Mouse (Mus musculus) midbrain, embryonic 14.5 days (tissue): ENCODE measurements around the gene Memo1. TPM values are rescaled to one million over a fixed set of nuclear protein-coding genes. Genes with fewer than 3 reads are reported as not detected.
"Not testable (repeated sequence)": the region's sequence is repeated elsewhere in the genome, so short reads cannot be mapped to it uniquely, and the experiment has no call there.

Experiments used
- ATAC-seq: fragments of 200-750 bp; cut with Nextera tagmentation; 2 replicates; pipeline ENCODE4 v1.8.0; 2017; ENCODE audit warnings: moderate number of reproducible peaks, moderate library complexity; ENCODE audit not compliant: low FRiP score, low TSS enrichment
- DNase-seq: peaks from one replicate; pipeline ENCODE4 v3.0.0-alpha.2; 2015
- H3K27ac ChIP-seq: fragments of 300-500 bp; sonication (generic); replicated peaks from 2 replicates; pipeline ENCODE4 v1.5.1; 2014; ENCODE audit warnings: mild to moderate bottlenecking, low read depth, low read length, moderate library complexity
- H3K27me3 ChIP-seq: fragments of 300-500 bp; sonication (generic); 2 replicates; pipeline ENCODE4 v1.6.1; 2014; ENCODE audit warnings: low read length, control low read depth, mixed read lengths; ENCODE audit not compliant: control insufficient read depth, insufficient read depth
- H3K36me3 ChIP-seq: fragments of 300-500 bp; sonication (generic); 2 replicates; pipeline ENCODE4 v1.6.1; 2014; ENCODE audit warnings: low read length, control low read depth; ENCODE audit not compliant: control insufficient read depth, insufficient read depth
- H3K4me1 ChIP-seq: fragments of 300-500 bp; sonication (generic); 2 replicates; pipeline ENCODE4 v1.6.1; 2014; ENCODE audit warnings: mild to moderate bottlenecking, antibody characterized with exemption, low read length, control low read depth; ENCODE audit not compliant: control insufficient read depth, insufficient read depth
- H3K4me2 ChIP-seq: fragments of 300-500 bp; sonication (generic); 2 replicates; pipeline ENCODE4 v1.6.1; 2014; ENCODE audit warnings: mild to moderate bottlenecking, low read length, moderate library complexity
- H3K4me3 ChIP-seq: fragments of 300-500 bp; sonication (generic); replicated peaks from 2 replicates; pipeline ENCODE4 v1.5.1; 2014; ENCODE audit warnings: low read depth, low read length
- H3K9ac ChIP-seq: fragments of 300-500 bp; sonication (generic); replicated peaks from 2 replicates; pipeline ENCODE4 v1.6.1; 2014; ENCODE audit warnings: mild to moderate bottlenecking, low read length, moderate library complexity
- H3K9me3 ChIP-seq: fragments of 300-500 bp; sonication (generic); 2 replicates; pipeline ENCODE4 v1.6.1; 2016; ENCODE audit warnings: low read length, control low read depth, mixed read lengths; ENCODE audit not compliant: control insufficient read depth
- WGBS: fragments of 180-500 bp; shearing (Covaris S2); extraction: QIAGEN DNeasy Blood & Tissue Kit; methylation state at CpG from one replicate; pipeline ENCODE4 v1.1.7; 2014; 5-methylcytosine and 5-hydroxymethylcytosine counted together
- polyA plus RNA-seq: library from polyadenylated mRNA; unstranded; fragments of >200 nt; fragmentation: Nextera tagmentation; extraction: Ambion mirVana; gene quantifications from 2 replicates; pipeline ENCODE4 v1.2.1, GENCODE M21; 2014

The Memo1 gene
- polyA plus RNA-seq, 1 experiment from 2014 or later = 64.0 TPM

DNA sequence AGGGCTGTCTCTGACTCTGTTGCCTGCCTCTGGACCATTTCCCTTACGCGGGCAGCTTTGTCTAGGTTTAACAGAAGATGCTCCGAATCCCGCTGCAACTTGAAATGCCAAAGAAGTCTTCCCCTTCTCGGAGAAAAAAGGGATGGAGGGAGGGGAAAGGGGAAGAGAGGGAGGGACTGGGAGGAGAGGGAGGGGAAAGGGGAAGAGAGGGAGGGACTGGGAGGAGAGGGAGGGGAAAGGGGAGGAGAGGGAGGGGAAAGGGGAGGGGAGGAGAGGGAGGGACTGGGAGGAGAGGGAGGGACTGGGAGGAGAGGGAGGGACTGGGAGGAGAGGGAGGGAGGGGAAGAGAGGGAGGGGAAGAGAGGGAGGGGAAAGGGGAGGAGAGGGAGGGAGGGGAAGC lies 103.9 kb downstream of the Memo1 start:
- H3K4me2 ChIP-seq = no peak overlapping the region
- H3K4me3 ChIP-seq = no peak overlapping the region
- 76% methylated on average over 5 of the region's 5 CpGs for WGBS
- H3K27me3 ChIP-seq = no peaks in the 10 kb centered on the region
- no peak overlapping the region for H3K9ac ChIP-seq
- H3K27ac ChIP-seq = no peak overlapping the region
- H3K4me1 ChIP-seq = no peaks in the 10 kb centered on the region
- H3K36me3 ChIP-seq = no peaks in the 10 kb centered on the region
- ATAC-seq (no peak), DNase-seq (no peak)
- no peaks in the 10 kb centered on the region for H3K9me3 ChIP-seq

DNA sequence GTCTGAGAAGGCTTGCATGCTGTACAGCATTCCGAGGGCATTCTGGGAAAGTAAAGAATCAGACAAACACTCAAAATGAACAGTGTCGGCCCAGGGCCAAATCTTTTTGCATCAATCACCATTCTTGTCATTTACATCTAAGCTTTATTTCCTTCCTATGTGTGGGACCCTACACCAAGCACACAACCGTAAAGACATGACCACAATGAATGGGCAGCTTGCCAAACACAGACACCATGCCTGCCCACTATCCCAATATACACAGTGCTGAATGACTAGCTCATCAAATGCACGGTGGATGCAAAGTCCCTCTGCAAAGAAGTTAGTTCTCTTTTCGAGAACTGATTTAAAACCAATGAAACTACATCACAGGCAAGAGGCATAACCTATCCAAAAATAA lies 109.1 kb downstream of the Memo1 start:
- peak; percentile 43 for DNase-seq
- Histone ChIP-seq H3K27ac (no peak overlapping the region), H3K27me3 (no peaks in the 10 kb centered on the region), H3K9ac (no peak overlapping the region), H3K36me3 (no peaks in the 10 kb centered on the region), H3K9me3 (no peaks in the 10 kb centered on the region), H3K4me1 (no peaks in the 10 kb centered on the region), H3K4me3 (no peak overlapping the region), H3K4me2 (no peak overlapping the region)
- no peak for ATAC-seq
- WGBS = 70% methylated on average over 5 of the region's 5 CpGs

DNA sequence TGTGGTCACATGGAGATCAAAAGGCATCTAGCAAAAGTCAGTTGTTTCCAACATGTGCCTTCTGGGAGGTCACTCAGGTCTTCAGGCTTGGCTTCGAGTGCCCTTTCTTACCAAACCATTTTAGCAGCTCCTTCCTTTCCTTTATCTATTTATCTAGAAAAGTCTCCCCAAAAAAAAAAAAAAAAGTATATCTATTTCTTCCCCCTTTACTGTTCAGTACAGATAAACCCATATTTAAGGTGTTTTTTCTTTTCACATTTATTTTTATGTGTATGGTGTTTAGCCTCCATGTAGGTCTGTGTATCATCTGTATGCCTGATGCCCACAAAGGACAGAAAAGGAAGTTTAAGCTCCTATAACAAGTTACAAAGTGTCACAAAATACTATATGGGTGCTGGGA lies 110.6 kb downstream of the Memo1 start:
- no peak overlapping the region for H3K9ac ChIP-seq
- no peak overlapping the region for H3K4me2 ChIP-seq
- DNase-seq = no peak
- WGBS = 86% methylated on average over 1 of the region's 1 CpGs
- H3K36me3 ChIP-seq = no peaks in the 10 kb centered on the region
- no peaks in the 10 kb centered on the region for H3K4me1 ChIP-seq
- no peaks in the 10 kb centered on the region for H3K27me3 ChIP-seq
- no peak for ATAC-seq
- no peaks in the 10 kb centered on the region for H3K9me3 ChIP-seq
- H3K4me3 ChIP-seq = no peak overlapping the region
- H3K27ac ChIP-seq = no peak overlapping the region

DNA sequence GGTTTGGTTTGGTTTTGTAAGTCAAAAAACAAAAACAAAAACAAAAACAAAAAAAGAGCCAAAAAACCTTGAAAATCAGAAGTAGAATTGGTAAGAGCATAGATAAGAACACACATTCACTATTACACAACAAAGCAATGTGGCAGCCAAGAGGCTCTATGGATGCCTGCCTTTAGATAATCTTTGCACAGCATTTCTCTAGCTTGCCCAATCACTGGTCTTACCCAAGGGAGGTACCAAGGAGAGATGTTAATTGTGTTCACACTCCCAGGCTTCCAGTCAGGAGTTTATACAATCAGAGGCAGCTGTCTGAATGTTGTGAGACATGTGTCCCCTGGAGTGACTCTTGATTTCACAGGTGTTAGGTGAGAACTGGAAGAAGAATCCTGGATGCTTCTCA lies 114.4 kb downstream of the Memo1 start:
- Histone ChIP-seq H3K9ac (no peak overlapping the region), H3K9me3 (no peaks in the 10 kb centered on the region), H3K36me3 (no peaks in the 10 kb centered on the region), H3K4me1 (no peaks in the 10 kb centered on the region), H3K4me2 (no peak overlapping the region), H3K27me3 (no peaks in the 10 kb centered on the region), H3K4me3 (no peak overlapping the region), H3K27ac (no peak overlapping the region)
- DNase-seq = no peak
- no peak for ATAC-seq

DNA sequence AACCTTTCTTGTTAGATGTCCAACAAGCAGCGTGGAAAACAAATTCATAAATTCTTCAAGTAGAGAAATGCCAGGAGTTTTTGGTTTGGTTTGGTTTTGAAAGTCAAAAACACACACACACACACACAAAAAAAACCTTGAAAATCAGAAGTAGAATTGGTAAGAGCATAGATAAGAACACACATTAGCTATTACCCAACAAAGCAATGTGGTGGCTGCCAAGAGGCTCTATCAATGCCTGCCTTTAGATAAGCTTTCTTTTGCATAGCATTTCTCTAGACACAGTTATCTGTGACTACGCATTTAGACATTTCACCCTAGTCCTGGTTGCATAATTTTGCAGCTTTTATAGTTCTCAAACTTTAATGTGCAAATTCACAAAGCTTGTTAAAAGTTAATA lies 115.7 kb downstream of the Memo1 start:
- not testable (repeated sequence) for H3K4me2 ChIP-seq, H3K27ac ChIP-seq, H3K9ac ChIP-seq, ATAC-seq, H3K36me3 ChIP-seq, DNase-seq, H3K9me3 ChIP-seq, H3K4me3 ChIP-seq, H3K4me1 ChIP-seq, H3K27me3 ChIP-seq
- 94% methylated on average over 2 of the region's 2 CpGs for WGBS

DNA sequence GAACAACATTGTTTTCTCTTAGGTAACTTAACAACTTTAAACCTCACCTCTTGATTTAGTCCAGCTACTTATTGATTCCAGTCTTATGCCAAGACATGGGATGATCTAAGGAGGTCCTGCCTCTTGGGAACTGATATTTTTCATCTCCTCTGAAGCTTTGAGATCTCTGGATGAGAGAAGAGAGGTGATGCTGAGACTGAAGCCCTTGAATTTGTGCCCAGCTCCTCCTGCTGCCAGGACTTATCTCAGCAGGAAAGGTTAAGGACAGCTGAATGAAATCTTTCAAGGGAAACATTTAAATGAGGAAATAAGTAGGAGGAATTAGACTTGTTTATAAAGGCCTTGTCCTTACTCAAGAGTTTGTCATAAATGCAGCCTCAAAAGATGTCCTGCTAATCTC lies 121.6 kb downstream of the Memo1 start:
- no peaks in the 10 kb centered on the region for H3K4me1 ChIP-seq
- DNase-seq (no peak), ATAC-seq (no peak)

DNA sequence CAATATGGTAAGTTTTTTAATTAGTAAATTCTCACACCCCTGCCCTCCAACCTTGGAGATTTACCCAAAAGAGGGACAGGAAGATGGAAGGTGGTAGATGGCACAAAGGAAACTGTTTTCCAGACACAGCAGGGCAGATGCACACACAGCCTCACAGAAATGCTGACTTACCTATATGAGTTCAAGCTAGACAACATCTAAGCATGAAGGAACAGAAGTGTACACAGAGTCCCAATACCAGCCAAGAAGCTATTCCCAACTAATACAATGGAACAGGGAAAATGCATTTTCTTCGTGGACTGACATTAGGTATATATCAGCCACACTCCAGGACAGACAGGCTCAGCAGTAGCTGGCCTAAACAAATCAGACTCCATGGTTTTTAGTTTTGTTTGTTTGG lies 122.5 kb downstream of the Memo1 start:
- Histone ChIP-seq H3K27ac (no peak overlapping the region), H3K9ac (no peak overlapping the region), H3K4me2 (no peak overlapping the region), H3K4me3 (no peak overlapping the region), H3K36me3 (no peaks in the 10 kb centered on the region), H3K27me3 (no peaks in the 10 kb centered on the region), H3K4me1 (no peaks in the 10 kb centered on the region), H3K9me3 (no peaks in the 10 kb centered on the region)
- WGBS = 86% methylated on average over 1 of the region's 1 CpGs
- ATAC-seq (no peak), DNase-seq (no peak)

More for the DNA sequence above, 121.6 kb downstream of the Memo1 start:
- no peak overlapping the region for H3K27ac ChIP-seq
- no peak overlapping the region for H3K4me2 ChIP-seq
- H3K9me3 ChIP-seq = no peaks in the 10 kb centered on the region
- H3K27me3 ChIP-seq = no peaks in the 10 kb centered on the region
- no peaks in the 10 kb centered on the region for H3K36me3 ChIP-seq
- H3K4me3 ChIP-seq = no peak overlapping the region
- no peak overlapping the region for H3K9ac ChIP-seq

DNA sequence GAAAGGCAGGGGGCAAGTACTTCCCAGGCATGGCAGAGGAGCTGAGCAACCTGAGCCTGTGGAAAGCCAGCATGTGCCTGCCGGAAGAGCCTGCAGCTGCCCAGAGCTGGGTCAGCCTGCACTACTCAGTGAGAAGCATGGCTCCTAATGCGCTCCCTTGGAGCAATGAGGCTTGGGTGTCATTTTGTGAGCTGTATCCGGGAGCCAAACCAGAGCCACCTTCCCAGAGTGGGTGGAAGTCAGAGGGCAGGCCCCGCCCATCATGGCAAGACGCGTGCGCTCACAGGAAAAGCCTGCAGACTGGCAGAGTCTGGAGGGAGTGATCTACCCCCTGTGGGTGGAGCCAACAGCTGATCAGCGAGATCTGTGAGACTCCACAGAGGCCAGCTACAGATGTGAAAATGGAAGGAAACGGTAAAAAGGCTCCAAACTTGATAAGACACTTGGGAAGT lies 135.9 kb downstream of the Memo1 start:
- H3K9ac ChIP-seq = peak overlapping the region; percentile 32; the same call in 1 of the 2 replicates
- peak overlapping the region; percentile 29 for H3K4me3 ChIP-seq
- H3K27me3 ChIP-seq = no peaks in the 10 kb centered on the region
- H3K4me1 ChIP-seq = no peaks in the 10 kb centered on the region
- DNase-seq = peak; percentile 78
- H3K4me2 ChIP-seq = peak overlapping the region; percentile 55
- no peaks in the 10 kb centered on the region for H3K9me3 ChIP-seq
- H3K36me3 ChIP-seq = no peaks in the 10 kb centered on the region
- no peak overlapping the region for H3K27ac ChIP-seq
- 4% methylated on average over 9 of the region's 9 CpGs for WGBS
- peak; percentile 84 for ATAC-seq

DNA sequence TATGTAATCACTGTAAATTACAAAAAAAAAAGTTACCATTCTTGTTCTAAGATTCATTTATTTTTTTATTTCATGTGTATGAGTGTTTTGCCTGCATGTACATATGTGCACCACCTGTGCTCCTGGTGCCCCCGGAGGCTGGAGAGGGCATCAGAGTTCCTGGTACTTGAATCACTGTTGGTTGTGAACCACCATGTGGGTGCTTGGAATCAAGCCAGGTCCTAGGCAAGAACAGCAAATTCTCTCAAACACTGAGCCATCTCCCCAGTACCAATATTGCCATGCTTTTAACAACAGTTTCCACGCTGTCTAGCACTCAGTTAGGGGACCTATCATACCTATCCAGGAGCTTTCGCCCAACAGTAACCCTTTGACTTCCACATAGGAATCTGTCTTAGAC lies 137.2 kb downstream of the Memo1 start:
- Histone ChIP-seq H3K9ac (no peak overlapping the region), H3K27me3 (no peaks in the 10 kb centered on the region), H3K4me3 (no peak overlapping the region), H3K27ac (no peak overlapping the region), H3K4me2 (no peak overlapping the region), H3K4me1 (no peaks in the 10 kb centered on the region), H3K9me3 (no peaks in the 10 kb centered on the region), H3K36me3 (no peaks in the 10 kb centered on the region)
- 92% methylated on average over 3 of the region's 3 CpGs for WGBS
- DNase-seq (no peak), ATAC-seq (no peak)
